Mouse (Mus musculus): ENCODE results near the gene Phb2. TPM values are rescaled to one million over a fixed set of nuclear protein-coding genes. Genes with fewer than 3 reads are reported as not detected.

Phb2 gene
- total RNA-seq, 2 experiments from 2014 or later, result 115 to 123 TPM

GRCm38 (mm10) chr6:124720904-124721303, 8.8 kb downstream of the Phb2 start:
- DNase-seq (ENCODE audit: low spot score in 2 of 2), result no peak

- no peak for DNase-seq (ENCODE audit: low spot score in 2 of 2)
These were observed 10.8 kb downstream of the Phb2 start for GRCm38 (mm10) chr6:124722876-124723473.

- DNase-seq (ENCODE audit: low spot score in 2 of 2), result no peak
These were observed 11.4 kb downstream of the Phb2 start for GRCm38 (mm10) chr6:124723541-124723940.

- DNase-seq (ENCODE audit: low spot score in 2 of 2), result no peak
These were observed 12.3 kb downstream of the Phb2 start for GRCm38 (mm10) chr6:124724472-124724871.

- DNase-seq (ENCODE audit: low spot score in 2 of 2), result no peak
These were observed 16.5 kb downstream of the Phb2 start for GRCm38 (mm10) chr6:124728621-124729020.

- no peak for DNase-seq (ENCODE audit: low spot score in 2 of 2)
These were observed 17.9 kb downstream of the Phb2 start for GRCm38 (mm10) chr6:124729850-124730705.

GRCm38 (mm10) chr6:124731038-124731437, 18.9 kb downstream of the Phb2 start:
- no peak for DNase-seq (ENCODE audit: low spot score in 2 of 2)

- DNase-seq (ENCODE audit: low spot score in 2 of 2), result no peak
These were observed 20.6 kb downstream of the Phb2 start for GRCm38 (mm10) chr6:124732476-124733370.

- no peak for DNase-seq (ENCODE audit: low spot score in 2 of 2)
These were observed 22.3 kb downstream of the Phb2 start for GRCm38 (mm10) chr6:124734417-124734816.

- DNase-seq (ENCODE audit: low spot score in 2 of 2), result no peak
These were observed 24.9 kb downstream of the Phb2 start for GRCm38 (mm10) chr6:124737040-124737439.

- DNase-seq (ENCODE audit: low spot score in 2 of 2), result no peak
These were observed 26.4 kb downstream of the Phb2 start, which contains the start of gene Ptpn6 for GRCm38 (mm10) chr6:124738511-124739023. Gene Ptpn6 (minus strand): TSS chr6:124738714.

GRCm38 (mm10) chr6:124739231-124739796, 27.2 kb downstream of the Phb2 start:
- no peak for DNase-seq (ENCODE audit: low spot score in 2 of 2)

- DNase-seq (ENCODE audit: low spot score in 2 of 2), result peak in 1 of 2 experiments; percentile 60
These were observed 28.2 kb downstream of the Phb2 start for GRCm38 (mm10) chr6:124740211-124740887.

- peak; percentile 87 to 91 for DNase-seq (ENCODE audit: low spot score in 2 of 2)
These were observed 29.0 kb downstream of the Phb2 start, which contains the start of gene Grcc10 for GRCm38 (mm10) chr6:124740888-124741761. Gene Grcc10 (minus strand): TSS chr6:124741374.

GRCm38 (mm10) chr6:124741842-124742241, 29.7 kb downstream of the Phb2 start:
- DNase-seq (ENCODE audit: low spot score in 2 of 2), result no peak

GRCm38 (mm10) chr6:124742839-124743514, 30.8 kb downstream of the Phb2 start:
- DNase-seq (ENCODE audit: low spot score in 2 of 2), result no peak

GRCm38 (mm10) chr6:124743647-124744046, 31.5 kb downstream of the Phb2 start:
- no peak for DNase-seq (ENCODE audit: low spot score in 2 of 2)

- no peak for DNase-seq (ENCODE audit: low spot score in 2 of 2)
These were observed 32.7 kb downstream of the Phb2 start for GRCm38 (mm10) chr6:124744755-124745321.
